Mouse (Mus musculus): ENCODE results near the gene Gm973. TPM values are rescaled to one million over a fixed set of nuclear protein-coding genes. Genes with fewer than 3 reads are reported as not detected.
"Not testable (repeated sequence)": the region's sequence is repeated elsewhere in the genome, so short reads cannot be mapped to it uniquely, and the experiment has no call there.

Gm973 gene
- total RNA-seq, 2 experiments from 2014 or later: 14.5 to 16.1 TPM

GRCm38 (mm10) chr1:59609458-59609857 lies 93.4 kb downstream of the Gm973 start:
- Histone ChIP-seq H3K4me3 (no peak overlapping the region), H3K27ac (no peak overlapping the region)
- peak; percentile 68 for TF ChIP-seq CTCF (conservative IDR thresholded peaks at IDR 0.05)
- no peak for DNase-seq (ENCODE audit: low spot score in 2 of 2)

GRCm38 (mm10) chr1:59609896-59610295 lies 93.8 kb downstream of the Gm973 start:
- H3K27ac ChIP-seq: no peak overlapping the region
- no peak for TF ChIP-seq CTCF (conservative IDR thresholded peaks at IDR 0.05)
- H3K4me3 ChIP-seq: no peak overlapping the region
- DNase-seq (ENCODE audit: low spot score in 2 of 2): no peak

- TF ChIP-seq CTCF (conservative IDR thresholded peaks at IDR 0.05): peak; percentile 50
- Histone ChIP-seq H3K27ac (no peak overlapping the region), H3K4me3 (no peak overlapping the region)
- no peak for DNase-seq (ENCODE audit: low spot score in 2 of 2)
Observed at GRCm38 (mm10) chr1:59610929-59611328, 94.9 kb downstream of the Gm973 start.

GRCm38 (mm10) chr1:59613795-59614194 lies 97.7 kb downstream of the Gm973 start:
- no peak overlapping the region for H3K27ac ChIP-seq
- no peak overlapping the region for H3K4me3 ChIP-seq
- TF ChIP-seq CTCF (conservative IDR thresholded peaks at IDR 0.05): peak; percentile 74
- DNase-seq (ENCODE audit: low spot score in 2 of 2): peak in 1 of 2 experiments; percentile 42

- no peak for TF ChIP-seq CTCF (conservative IDR thresholded peaks at IDR 0.05)
- Histone ChIP-seq H3K4me3 (no peak overlapping the region), H3K27ac (no peak overlapping the region)
- no peak for DNase-seq (ENCODE audit: low spot score in 2 of 2)
Observed at GRCm38 (mm10) chr1:59615021-59615420, 99.0 kb downstream of the Gm973 start.

GRCm38 (mm10) chr1:59619201-59619600 lies 103.1 kb downstream of the Gm973 start:
- no peak for DNase-seq (ENCODE audit: low spot score in 2 of 2)
- Histone ChIP-seq H3K27ac (no peak overlapping the region), H3K4me3 (no peak overlapping the region)
- TF ChIP-seq CTCF (conservative IDR thresholded peaks at IDR 0.05): no peak

- TF ChIP-seq CTCF (conservative IDR thresholded peaks at IDR 0.05): peak; percentile 99
- peak; percentile 64 to 83 for DNase-seq (ENCODE audit: low spot score in 2 of 2)
- H3K4me3 ChIP-seq: no peak overlapping the region
- H3K27ac ChIP-seq: no peak overlapping the region
Observed at GRCm38 (mm10) chr1:59623325-59624017, 107.4 kb downstream of the Gm973 start.

DNA sequence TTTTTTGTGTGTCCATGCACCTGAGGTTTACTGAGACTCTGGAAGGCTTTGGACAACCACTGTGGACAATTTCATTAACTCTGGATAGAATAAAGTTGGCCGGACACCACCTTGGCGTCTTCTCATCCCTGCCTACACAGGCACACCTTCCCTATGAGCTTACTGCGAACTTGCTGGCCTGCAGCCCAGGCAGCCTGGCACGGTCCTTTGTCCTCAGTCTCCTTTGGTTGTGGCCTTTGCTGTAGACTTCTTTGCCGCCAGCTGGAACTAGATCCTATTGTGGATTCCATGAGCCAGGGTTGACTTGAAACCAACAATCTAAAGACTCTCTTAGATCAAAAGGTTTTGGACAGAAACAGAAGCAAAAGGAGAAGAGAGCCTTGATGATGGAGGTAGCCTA lies 109.3 kb downstream of the Gm973 start:
- no peak overlapping the region for H3K4me3 ChIP-seq

GRCm38 (mm10) chr1:59629194-59629593 lies 113.1 kb downstream of the Gm973 start:
- Histone ChIP-seq H3K4me3 (no peak overlapping the region), H3K27ac (no peak overlapping the region)
- no peak for TF ChIP-seq CTCF (conservative IDR thresholded peaks at IDR 0.05)
- DNase-seq (ENCODE audit: low spot score in 2 of 2): no peak

More for the DNA sequence above, 109.3 kb downstream of the Gm973 start:
- DNase-seq (ENCODE audit: low spot score in 2 of 2): no peak
- no peak for TF ChIP-seq CTCF (conservative IDR thresholded peaks at IDR 0.05)
- no peak overlapping the region for H3K27ac ChIP-seq

DNA sequence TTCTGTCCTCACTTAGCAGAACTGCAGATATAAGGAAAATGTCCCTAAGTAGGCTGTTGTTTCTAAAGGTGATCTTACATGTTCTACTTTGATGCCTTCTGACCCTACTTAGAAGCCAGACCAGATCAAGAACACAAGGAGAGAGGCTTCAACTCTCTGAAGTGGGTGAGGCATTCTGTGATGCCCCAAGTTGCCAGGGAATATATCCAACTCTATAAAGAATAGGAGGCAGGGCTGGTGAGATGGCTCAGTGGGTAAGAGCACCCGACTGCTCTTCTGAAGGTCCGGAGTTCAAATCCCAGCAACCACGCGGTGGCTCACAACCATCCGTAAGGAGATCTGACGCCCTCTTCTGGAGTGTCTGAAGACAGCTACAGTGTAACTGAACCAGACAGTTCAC lies 114.3 kb downstream of the Gm973 start:
- not testable (repeated sequence) for DNase-seq (ENCODE audit: low spot score in 2 of 2); H3K4me3 ChIP-seq; H3K27ac ChIP-seq

- H3K4me3 ChIP-seq: no peak overlapping the region
- DNase-seq (ENCODE audit: low spot score in 2 of 2): no peak
- no peak for TF ChIP-seq CTCF (conservative IDR thresholded peaks at IDR 0.05)
- no peak overlapping the region for H3K27ac ChIP-seq
Observed at GRCm38 (mm10) chr1:59631986-59632659, 116.1 kb downstream of the Gm973 start.

- H3K4me3 ChIP-seq: no peak overlapping the region
- 0 out of 2 replicates have a peak overlapping the region, but pooled peaks have one; percentile 23 for H3K27ac ChIP-seq
- TF ChIP-seq CTCF (conservative IDR thresholded peaks at IDR 0.05): no peak
- DNase-seq (ENCODE audit: low spot score in 2 of 2): no peak
Observed at GRCm38 (mm10) chr1:59633056-59633455, 117.0 kb downstream of the Gm973 start.

DNA sequence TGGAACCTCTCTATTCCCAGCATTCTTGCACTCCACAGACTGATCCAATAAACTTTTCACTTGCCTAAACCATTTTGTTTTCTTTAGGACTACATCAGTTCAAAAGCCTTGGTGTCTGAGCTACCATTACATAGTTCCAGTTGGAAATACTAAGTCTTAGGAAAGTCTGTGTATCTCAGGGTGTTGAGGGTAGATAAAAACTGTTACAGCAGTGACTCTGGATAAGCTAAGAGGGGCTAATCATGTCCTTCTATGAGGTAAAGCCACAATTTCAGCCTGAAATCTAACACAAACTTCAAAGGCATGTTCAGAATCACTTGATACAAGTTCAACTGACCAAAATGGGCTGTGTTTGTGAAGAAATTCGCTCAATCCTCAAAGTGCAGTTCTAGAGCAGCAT lies 120.3 kb downstream of the Gm973 start:
- no peak for DNase-seq (ENCODE audit: low spot score in 2 of 2)
- no peak for TF ChIP-seq CTCF (conservative IDR thresholded peaks at IDR 0.05)
- no peak overlapping the region for H3K4me3 ChIP-seq
- no peak overlapping the region for H3K27ac ChIP-seq

DNA sequence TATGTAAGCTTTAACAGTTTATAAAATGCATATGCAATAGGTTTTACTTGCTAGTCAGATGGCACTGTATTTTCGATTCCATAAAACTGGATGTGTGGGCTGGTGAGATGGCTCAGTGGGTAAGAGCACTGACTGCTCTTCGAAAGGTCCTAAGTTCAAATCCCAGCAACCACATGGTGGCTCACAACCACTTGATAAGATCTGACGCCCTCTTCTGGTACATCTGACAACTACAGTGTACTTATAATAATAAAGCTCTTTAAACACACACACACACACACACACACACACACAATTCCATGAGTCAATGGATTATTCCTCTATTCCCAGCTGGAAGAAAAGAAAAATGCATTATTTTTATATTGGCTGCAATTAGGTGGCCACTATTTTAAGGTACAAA lies 122.3 kb downstream of the Gm973 start:
- no peak for TF ChIP-seq CTCF (conservative IDR thresholded peaks at IDR 0.05)
- no peak for DNase-seq (ENCODE audit: low spot score in 2 of 2)
- Histone ChIP-seq H3K27ac (no peak overlapping the region), H3K4me3 (no peak overlapping the region)
